Mouse (Mus musculus): ENCODE measurements around the gene Begain. TPM values are rescaled to one million over a fixed set of nuclear protein-coding genes. Genes with fewer than 3 reads are reported as not detected.

Gene Begain
- polyA plus RNA-seq, 1 experiment from 2014 or later, result 1.5 TPM

DNA sequence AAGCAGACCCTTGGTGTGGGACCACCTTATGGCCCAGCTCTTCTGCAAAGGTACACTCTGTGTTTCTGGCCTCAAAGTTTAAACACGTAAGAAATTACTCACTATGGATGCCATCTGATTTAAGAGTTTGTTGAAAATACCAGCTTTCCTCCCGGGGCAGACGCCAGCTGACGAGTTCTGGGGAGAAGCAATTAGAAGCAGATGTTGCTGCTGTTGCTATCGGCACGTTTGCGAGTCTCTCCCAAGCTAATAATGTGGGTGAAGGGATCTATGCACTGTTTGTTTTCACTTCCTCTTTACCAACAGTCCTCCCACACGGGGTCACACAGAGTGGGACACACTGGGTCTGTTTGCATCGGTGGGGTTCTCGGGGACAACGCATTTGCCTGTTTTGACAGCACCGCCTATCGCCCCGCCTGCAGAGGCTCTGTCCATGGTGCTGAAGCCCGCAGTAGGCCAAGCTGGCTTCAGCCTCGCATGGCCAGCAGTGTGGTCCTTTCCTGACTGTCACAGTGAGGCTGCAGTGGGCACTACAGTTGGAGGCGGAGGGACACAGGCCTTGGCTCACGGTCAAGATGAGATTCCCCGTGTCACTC, 73.5 kb downstream of the Begain start:
- peak overlapping the region; percentile 13; the same call in 1 of the 2 replicates for H3K4me2 ChIP-seq (ENCODE audit: low read depth, low read length)
- H3K9me3 ChIP-seq (replicated peaks; ENCODE audit: control insufficient read depth, low read length), result no peaks in the 10 kb centered on the region
- no peaks in the 10 kb centered on the region; the same call in 1 of the 2 replicates for H3K27me3 ChIP-seq (ENCODE audit: control insufficient read depth, insufficient read depth, low read length)
- H3K4me1 ChIP-seq (ENCODE audit: control insufficient read depth, insufficient read depth, low read length), result no peaks in the 10 kb centered on the region
- H3K36me3 ChIP-seq (ENCODE audit: control insufficient read depth, insufficient read depth), result no peaks in the 10 kb centered on the region
- H3K27ac ChIP-seq (ENCODE audit: low read length), result no peak overlapping the region
- H3K4me3 ChIP-seq (ENCODE audit: low read length), result no peak overlapping the region
- WGBS, result 5% methylated on average over 19 of the region's 19 CpGs
- H3K9ac ChIP-seq (ENCODE audit: low read length), result no peak overlapping the region
- ATAC-seq (replicated peaks; ENCODE audit: extremely low read depth, insufficient read depth, low FRiP score), result peak; percentile 60; the same call in 1 of the 2 replicates

DNA sequence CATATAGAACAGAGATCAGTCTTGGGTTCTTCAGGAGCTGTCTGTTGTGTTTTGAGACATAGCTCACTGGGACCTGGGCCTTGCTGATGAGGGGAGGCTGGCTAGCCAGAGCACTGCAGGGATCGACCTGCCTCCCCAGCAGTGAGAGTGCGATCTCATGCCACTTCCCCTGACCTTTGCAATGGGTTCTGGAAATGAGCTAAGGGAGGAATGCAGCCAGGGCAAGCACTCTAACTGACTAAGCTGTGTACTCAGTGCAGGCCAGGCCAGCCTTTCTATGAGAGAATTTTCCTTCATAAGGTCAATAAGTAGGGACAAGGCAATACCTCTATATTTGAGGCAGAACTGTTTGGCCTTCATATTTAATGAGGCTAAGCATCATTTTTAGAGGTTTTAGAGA, 75.0 kb downstream of the Begain start:
- H3K4me3 ChIP-seq (ENCODE audit: low read length), result no peak overlapping the region
- no peaks in the 10 kb centered on the region; the same call in 1 of the 2 replicates for H3K27me3 ChIP-seq (ENCODE audit: control insufficient read depth, insufficient read depth, low read length)
- no peaks in the 10 kb centered on the region for H3K36me3 ChIP-seq (ENCODE audit: control insufficient read depth, insufficient read depth)
- WGBS, result 49% methylated on average over 2 of the region's 2 CpGs
- no peak for ATAC-seq (replicated peaks; ENCODE audit: extremely low read depth, insufficient read depth, low FRiP score)
- no peak overlapping the region for H3K9ac ChIP-seq (ENCODE audit: low read length)
- no peak overlapping the region for H3K27ac ChIP-seq (ENCODE audit: low read length)
- no peaks in the 10 kb centered on the region for H3K4me1 ChIP-seq (ENCODE audit: control insufficient read depth, insufficient read depth, low read length)
- H3K9me3 ChIP-seq (replicated peaks; ENCODE audit: control insufficient read depth, low read length), result no peaks in the 10 kb centered on the region
- no peak overlapping the region for H3K4me2 ChIP-seq (ENCODE audit: low read depth, low read length)

DNA sequence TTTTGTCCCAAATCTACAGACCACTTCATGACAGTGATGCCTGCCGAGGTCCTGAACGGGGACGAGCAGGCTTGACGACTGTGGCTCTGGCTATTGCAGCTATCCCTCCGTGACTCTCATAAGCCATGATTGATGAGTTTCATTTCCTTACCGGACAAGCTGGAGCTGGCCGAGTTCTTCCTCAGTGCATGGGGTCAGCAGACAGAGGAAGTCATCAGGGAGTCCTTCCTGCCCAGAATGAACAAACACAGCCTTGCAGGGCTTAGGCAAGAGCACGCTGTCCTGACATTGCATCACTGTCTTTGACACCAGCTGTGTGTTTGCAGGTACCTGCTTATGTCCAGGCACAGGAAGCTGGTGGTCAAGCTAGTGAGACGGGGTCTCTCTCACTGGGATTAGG, 77.6 kb downstream of the Begain start:
- Histone ChIP-seq H3K9ac (ENCODE audit: low read length) (no peak overlapping the region), H3K36me3 (ENCODE audit: control insufficient read depth, insufficient read depth) (no peaks in the 10 kb centered on the region), H3K9me3 (replicated peaks; ENCODE audit: control insufficient read depth, low read length) (no peaks in the 10 kb centered on the region), H3K27ac (ENCODE audit: low read length) (no peak overlapping the region), H3K4me3 (ENCODE audit: low read length) (no peak overlapping the region), H3K4me2 (ENCODE audit: low read depth, low read length) (no peak overlapping the region), H3K4me1 (ENCODE audit: control insufficient read depth, insufficient read depth, low read length) (no peaks in the 10 kb centered on the region), H3K27me3 (ENCODE audit: control insufficient read depth, insufficient read depth, low read length) (no peaks in the 10 kb centered on the region; the same call in 1 of the 2 replicates)
- 55% methylated on average over 9 of the region's 9 CpGs for WGBS
- ATAC-seq (replicated peaks; ENCODE audit: extremely low read depth, insufficient read depth, low FRiP score), result no peak

DNA sequence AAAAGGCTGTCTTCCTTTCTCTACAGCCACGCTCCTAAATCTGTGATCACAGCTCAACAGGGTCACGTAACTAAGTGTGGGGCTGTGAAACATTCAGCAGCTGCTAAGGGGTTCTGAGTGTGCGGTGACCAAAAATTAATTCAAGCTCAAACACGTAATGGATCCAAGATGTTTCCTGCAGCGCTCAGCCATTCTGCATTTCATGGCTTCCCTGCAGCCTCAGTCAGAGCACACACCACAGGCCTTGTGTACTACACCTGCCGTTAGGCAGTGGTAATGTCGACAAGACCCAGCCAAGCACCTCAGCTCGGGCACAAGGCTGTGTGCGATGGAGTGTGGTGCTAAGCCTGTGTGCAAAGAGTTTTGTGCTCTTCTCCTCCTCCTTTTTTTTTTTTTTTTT, 80.6 kb downstream of the Begain start:
- 90% methylated on average over 9 of the region's 9 CpGs for WGBS
- no peaks in the 10 kb centered on the region for H3K36me3 ChIP-seq (ENCODE audit: control insufficient read depth, insufficient read depth)
- no peaks in the 10 kb centered on the region for H3K27me3 ChIP-seq (ENCODE audit: control insufficient read depth, insufficient read depth, low read length)
- no peak overlapping the region for H3K9ac ChIP-seq (ENCODE audit: low read length)
- H3K9me3 ChIP-seq (replicated peaks; ENCODE audit: control insufficient read depth, low read length), result no peaks in the 10 kb centered on the region
- no peaks in the 10 kb centered on the region for H3K4me1 ChIP-seq (ENCODE audit: control insufficient read depth, insufficient read depth, low read length)
- ATAC-seq (replicated peaks; ENCODE audit: extremely low read depth, insufficient read depth, low FRiP score), result no peak
- H3K4me3 ChIP-seq (ENCODE audit: low read length), result no peak overlapping the region
- no peak overlapping the region for H3K27ac ChIP-seq (ENCODE audit: low read length)
- no peak overlapping the region for H3K4me2 ChIP-seq (ENCODE audit: low read depth, low read length)

DNA sequence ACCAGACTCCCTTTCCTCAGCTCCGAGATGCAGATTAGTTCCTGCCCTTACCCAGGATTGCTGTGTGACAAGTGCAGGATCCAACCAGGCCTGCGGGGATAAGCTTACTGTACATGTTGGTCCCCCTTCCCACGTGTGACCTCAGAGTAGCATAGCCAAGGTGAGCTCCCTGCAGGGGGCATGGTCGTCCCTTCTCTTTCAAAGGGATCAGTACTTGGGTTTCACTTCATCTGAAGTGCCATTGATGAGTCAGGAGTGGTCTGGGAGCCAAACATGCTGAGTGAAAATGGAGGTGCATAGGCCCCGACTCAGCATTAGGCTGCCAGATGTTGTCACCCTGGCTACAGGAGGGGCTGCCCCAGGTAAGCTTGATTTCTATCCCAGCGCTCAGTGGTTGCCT, 83.0 kb downstream of the Begain start:
- Histone ChIP-seq H3K9ac (ENCODE audit: low read length) (no peak overlapping the region), H3K27ac (ENCODE audit: low read length) (no peak overlapping the region), H3K4me2 (ENCODE audit: low read depth, low read length) (no peak overlapping the region), H3K27me3 (ENCODE audit: control insufficient read depth, insufficient read depth, low read length) (no peaks in the 10 kb centered on the region), H3K9me3 (replicated peaks; ENCODE audit: control insufficient read depth, low read length) (no peaks in the 10 kb centered on the region), H3K4me3 (ENCODE audit: low read length) (no peak overlapping the region), H3K4me1 (ENCODE audit: control insufficient read depth, insufficient read depth, low read length) (no peaks in the 10 kb centered on the region), H3K36me3 (ENCODE audit: control insufficient read depth, insufficient read depth) (no peaks in the 10 kb centered on the region)
- WGBS, result 71% methylated on average over 6 of the region's 6 CpGs
- ATAC-seq (replicated peaks; ENCODE audit: extremely low read depth, insufficient read depth, low FRiP score), result no peak

DNA sequence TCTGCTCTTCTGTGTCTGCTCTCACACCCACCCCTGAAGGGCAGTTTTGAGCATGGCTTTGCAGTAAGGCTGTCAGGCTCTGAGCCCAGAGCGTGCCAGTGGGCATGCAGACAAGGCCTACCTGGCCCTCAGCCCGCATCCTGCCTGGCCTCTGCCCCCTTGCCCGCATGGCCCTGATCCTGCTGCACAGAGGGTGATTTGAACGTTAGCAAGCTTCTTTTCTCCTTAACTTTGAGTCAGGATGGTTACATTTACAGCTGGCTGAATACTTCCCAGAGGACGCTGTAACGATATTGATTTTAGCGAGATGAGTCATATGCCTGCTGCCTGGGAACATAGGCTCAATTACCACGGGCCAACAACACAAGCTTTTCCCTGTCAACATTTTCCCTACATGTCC, 83.5 kb downstream of the Begain start:
- no peaks in the 10 kb centered on the region for H3K4me1 ChIP-seq (ENCODE audit: control insufficient read depth, insufficient read depth, low read length)
- H3K27ac ChIP-seq (ENCODE audit: low read length), result no peak overlapping the region
- no peak overlapping the region for H3K9ac ChIP-seq (ENCODE audit: low read length)
- no peak overlapping the region for H3K4me3 ChIP-seq (ENCODE audit: low read length)
- no peak overlapping the region for H3K4me2 ChIP-seq (ENCODE audit: low read depth, low read length)
- no peaks in the 10 kb centered on the region for H3K27me3 ChIP-seq (ENCODE audit: control insufficient read depth, insufficient read depth, low read length)
- no peaks in the 10 kb centered on the region for H3K9me3 ChIP-seq (replicated peaks; ENCODE audit: control insufficient read depth, low read length)
- no peaks in the 10 kb centered on the region for H3K36me3 ChIP-seq (ENCODE audit: control insufficient read depth, insufficient read depth)
- ATAC-seq (replicated peaks; ENCODE audit: extremely low read depth, insufficient read depth, low FRiP score), result no peak
- 80% methylated on average over 8 of the region's 8 CpGs for WGBS

DNA sequence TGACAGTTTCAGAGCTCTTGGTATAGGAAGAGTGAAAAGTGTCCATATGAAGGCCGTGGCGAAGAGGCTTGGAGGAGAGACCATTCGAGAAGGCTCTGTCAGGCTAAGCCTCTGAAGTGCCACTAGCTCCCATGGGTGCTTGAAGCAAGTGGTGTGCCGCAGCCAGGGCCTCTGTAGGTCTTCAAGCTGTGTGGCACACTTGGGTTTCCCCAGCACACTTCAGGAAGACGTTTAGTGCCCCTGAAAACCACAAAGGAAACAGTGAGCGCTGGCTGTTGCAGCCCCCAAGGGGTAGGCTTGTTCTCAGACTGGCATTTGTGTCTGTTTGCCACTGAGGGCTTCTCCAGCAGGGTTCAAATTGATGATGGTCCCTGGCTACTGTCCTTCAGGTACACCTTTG, 84.5 kb downstream of the Begain start:
- 78% methylated on average over 6 of the region's 6 CpGs for WGBS
- Histone ChIP-seq H3K4me2 (ENCODE audit: low read depth, low read length) (no peak overlapping the region), H3K27me3 (ENCODE audit: control insufficient read depth, insufficient read depth, low read length) (no peaks in the 10 kb centered on the region), H3K27ac (ENCODE audit: low read length) (no peak overlapping the region), H3K9ac (ENCODE audit: low read length) (no peak overlapping the region), H3K36me3 (ENCODE audit: control insufficient read depth, insufficient read depth) (no peaks in the 10 kb centered on the region), H3K4me3 (ENCODE audit: low read length) (no peak overlapping the region), H3K4me1 (ENCODE audit: control insufficient read depth, insufficient read depth, low read length) (no peaks in the 10 kb centered on the region), H3K9me3 (replicated peaks; ENCODE audit: control insufficient read depth, low read length) (no peaks in the 10 kb centered on the region)
- ATAC-seq (replicated peaks; ENCODE audit: extremely low read depth, insufficient read depth, low FRiP score), result no peak

DNA sequence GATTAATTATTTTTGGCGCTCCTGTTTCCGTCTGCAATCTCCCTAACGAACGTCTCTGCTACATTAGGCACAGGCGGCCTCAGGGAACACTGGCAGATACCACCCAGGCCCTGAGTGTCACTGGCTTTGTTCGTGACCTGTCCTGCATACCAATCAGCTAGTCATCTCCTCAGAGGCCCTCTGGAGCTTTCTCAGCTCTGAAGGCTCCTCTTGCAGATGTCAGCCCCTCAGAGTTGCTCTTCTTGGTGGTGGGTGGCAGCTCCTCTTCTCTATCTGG, 85.4 kb downstream of the Begain start:
- no peak overlapping the region for H3K4me2 ChIP-seq (ENCODE audit: low read depth, low read length)
- H3K36me3 ChIP-seq (ENCODE audit: control insufficient read depth, insufficient read depth), result no peaks in the 10 kb centered on the region
- H3K4me1 ChIP-seq (ENCODE audit: control insufficient read depth, insufficient read depth, low read length), result no peaks in the 10 kb centered on the region
- no peak overlapping the region for H3K27ac ChIP-seq (ENCODE audit: low read length)
- no peak for ATAC-seq (replicated peaks; ENCODE audit: extremely low read depth, insufficient read depth, low FRiP score)
- H3K9me3 ChIP-seq (replicated peaks; ENCODE audit: control insufficient read depth, low read length), result no peaks in the 10 kb centered on the region
- H3K4me3 ChIP-seq (ENCODE audit: low read length), result no peak overlapping the region
- no peaks in the 10 kb centered on the region for H3K27me3 ChIP-seq (ENCODE audit: control insufficient read depth, insufficient read depth, low read length)
- H3K9ac ChIP-seq (ENCODE audit: low read length), result no peak overlapping the region
- 66% methylated on average over 6 of the region's 6 CpGs for WGBS
